Mouse (Mus musculus): ENCODE data around the gene Cst3. TPM values are rescaled to one million over a fixed set of nuclear protein-coding genes. Genes with fewer than 3 reads are reported as not detected.

Gene Cst3
- polyA plus RNA-seq, 1 experiment from 2014 or later = 479 TPM

Other genes with a start within 250 kb of the Cst3 start
- gene Nxt1, start 203.1 kb downstream of the Cst3 start, polyA plus RNA-seq (2015; fragmentation: Nextera tagmentation; extraction: Ambion mirVana) = 90.4 and 98.0 TPM in 2 replicates
- gene Gzf1, start 194.7 kb downstream of the Cst3 start, polyA plus RNA-seq (2015; fragmentation: Nextera tagmentation; extraction: Ambion mirVana) = 25.2 and 25.7 TPM in 2 replicates
- 2.5 and 3.3 TPM in 2 replicates for gene Napb, start 143.2 kb downstream of the Cst3 start, polyA plus RNA-seq (2015; fragmentation: Nextera tagmentation; extraction: Ambion mirVana)
- gene Cstl1, start 125.3 kb downstream of the Cst3 start, polyA plus RNA-seq (2015; fragmentation: Nextera tagmentation; extraction: Ambion mirVana) = not detected in 2 replicates
- gene Cst11, start 104.2 kb downstream of the Cst3 start, polyA plus RNA-seq (2015; fragmentation: Nextera tagmentation; extraction: Ambion mirVana) = not detected in 2 replicates
- gene 8030411F24Rik, start 93.7 kb downstream of the Cst3 start, polyA plus RNA-seq (2015; fragmentation: Nextera tagmentation; extraction: Ambion mirVana) = not detected in 2 replicates
- gene Cst12, start 86.3 kb downstream of the Cst3 start, polyA plus RNA-seq (2015; fragmentation: Nextera tagmentation; extraction: Ambion mirVana) = 0.32 TPM in 1 of 2 replicates, not detected in the other
- 0.40 and 1.2 TPM in 2 replicates for gene Cst8, start 76.9 kb downstream of the Cst3 start, polyA plus RNA-seq (2015; fragmentation: Nextera tagmentation; extraction: Ambion mirVana)
- not detected in 2 replicates for gene Cst13, start 55.6 kb downstream of the Cst3 start, polyA plus RNA-seq (2015; fragmentation: Nextera tagmentation; extraction: Ambion mirVana)
- gene Cst9, start 40.5 kb downstream of the Cst3 start, polyA plus RNA-seq (2015; fragmentation: Nextera tagmentation; extraction: Ambion mirVana) = 0.97 TPM in 1 of 2 replicates, not detected in the other
- not detected in 2 replicates for gene 9230104L09Rik, start 10.7 kb downstream of the Cst3 start, polyA plus RNA-seq (2015; fragmentation: Nextera tagmentation; extraction: Ambion mirVana)
- gene Gm1330, start 127.6 kb upstream of the Cst3 start, polyA plus RNA-seq (2015; fragmentation: Nextera tagmentation; extraction: Ambion mirVana) = not detected in 2 replicates
- gene Gm10750, start 141.5 kb upstream of the Cst3 start, polyA plus RNA-seq (2015; fragmentation: Nextera tagmentation; extraction: Ambion mirVana) = not detected in 2 replicates